Mouse (Mus musculus) layer of hippocampus, adult 11-12 months (tissue): ENCODE results near the gene Gm11115.

Experiments used
- DNase-seq: peaks from one replicate; pipeline ENCODE4 v3.0.0; 2022; ENCODE audit warnings: low spot score

The Gm11115 gene

GRCm38 (mm10) chr5:88153999-88154398 lies at the start of gene Gm11115:
Gene Gm11115 (minus strand): TSS chr5:88154099.
- no peak for DNase-seq

DNA sequence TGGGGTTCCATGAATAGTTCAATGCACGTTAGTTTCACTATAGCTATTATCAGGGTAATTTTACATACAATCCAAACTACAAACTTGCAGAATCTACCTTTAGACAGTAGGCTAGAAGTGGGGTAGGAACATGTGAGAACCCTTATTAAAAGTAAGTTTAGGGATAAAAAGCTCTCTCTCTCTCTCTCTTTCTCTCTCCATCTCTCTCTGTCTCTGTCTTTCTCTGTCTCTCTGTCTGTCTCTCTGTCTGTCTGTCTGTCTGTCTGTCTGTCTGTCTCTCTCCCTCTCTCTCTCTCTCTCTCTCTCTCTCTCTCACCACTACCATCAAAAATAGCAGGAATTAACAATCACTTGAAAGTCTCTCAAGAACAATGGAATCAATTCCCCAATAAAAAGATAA lies 42.5 kb downstream of the Gm11115 start, which contains the start of gene Gm11116:
Gm11116 (minus strand) TSS at position 101 of the 400 bp plus-strand sequence.
- no peak for DNase-seq
